Mouse (Mus musculus): Measurements from ENCODE around the gene Mapk1ip1l. TPM values are rescaled to one million over a fixed set of nuclear protein-coding genes. Genes with fewer than 3 reads are reported as not detected.
A peak's percentile ranks its signal among the peaks of the same experiment; 100 is the strongest.

Gene Mapk1ip1l
- total RNA-seq, 1 experiment = 57.1 TPM

DNA sequence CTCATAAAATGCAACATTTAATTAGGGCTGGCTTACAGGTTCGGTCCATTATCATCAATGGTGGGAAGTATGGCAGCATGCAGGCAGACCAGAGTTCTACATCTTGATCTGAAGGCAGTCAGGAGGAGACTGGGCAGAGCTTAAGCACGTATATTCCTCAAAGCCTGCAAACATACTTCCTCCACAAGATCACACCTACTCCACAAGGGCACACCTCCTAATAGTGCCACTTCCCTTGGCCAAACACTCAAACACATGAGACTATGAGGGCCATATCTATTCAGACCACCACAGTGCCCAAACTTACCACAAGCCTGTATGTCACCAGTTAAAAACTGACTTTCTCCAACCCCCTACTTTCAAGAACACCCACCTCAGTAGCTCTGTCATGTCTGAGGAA lies 63.4 kb downstream of the Mapk1ip1l start:
- no peak for DNase-seq (ENCODE audit: low read depth, low spot score)
- no peak overlapping the region for H3K9ac ChIP-seq (ENCODE audit: insufficient read depth, low read depth, low read length, poor library complexity, severe bottlenecking)
- H3K4me3 ChIP-seq (ENCODE audit: insufficient read depth in 1 of 2, low read depth in 1 of 2, low read length in 2 of 2, poor library complexity in 1 of 2, severe bottlenecking in 1 of 2) = no peak overlapping the region
- H3K36me3 ChIP-seq (ENCODE audit: control insufficient read depth, insufficient read depth, low read length, poor library complexity, severe bottlenecking) = no peaks in the 10 kb centered on the region
- no peak overlapping the region for H3K27ac ChIP-seq (ENCODE audit: insufficient read depth, low read depth, low read length, poor library complexity, severe bottlenecking)
- no peaks in the 10 kb centered on the region for H3K9me3 ChIP-seq (ENCODE audit: control insufficient read depth, insufficient read depth, low read depth, low read length)
- peaks cover 7 to 10% of the 10 kb centered on the region in 2 experiments; a peak in 3 of 4 replicates for H3K4me1 ChIP-seq (ENCODE audit: control insufficient read depth in 2 of 2, insufficient read depth in 2 of 2, low read length in 2 of 2, poor library complexity in 1 of 2)
- no peak for TF ChIP-seq CHD2 (IDR thresholded peaks at IDR 0.05; ENCODE audit: low read depth, low read length)
- no peak for TF ChIP-seq ZNF384 (IDR thresholded peaks at IDR 0.05; ENCODE audit: low read depth, low read length)
- no peak for TF ChIP-seq MAFK (IDR thresholded peaks at IDR 0.05; ENCODE audit: insufficient read depth, low read depth, low read length)
- no peak for TF ChIP-seq ZC3H11A (IDR thresholded peaks at IDR 0.05; ENCODE audit: borderline replicate concordance, low read depth, low read length)
- no peak for TF ChIP-seq HCFC1 (IDR thresholded peaks at IDR 0.05; ENCODE audit: borderline replicate concordance, insufficient read depth, low read length)
- in situ Hi-C loops (cut with MboI; ENCODE audit: low sequenced_read_pairs in 2 of 2, unreplicated experiment in 2 of 2) = no loop called here

DNA sequence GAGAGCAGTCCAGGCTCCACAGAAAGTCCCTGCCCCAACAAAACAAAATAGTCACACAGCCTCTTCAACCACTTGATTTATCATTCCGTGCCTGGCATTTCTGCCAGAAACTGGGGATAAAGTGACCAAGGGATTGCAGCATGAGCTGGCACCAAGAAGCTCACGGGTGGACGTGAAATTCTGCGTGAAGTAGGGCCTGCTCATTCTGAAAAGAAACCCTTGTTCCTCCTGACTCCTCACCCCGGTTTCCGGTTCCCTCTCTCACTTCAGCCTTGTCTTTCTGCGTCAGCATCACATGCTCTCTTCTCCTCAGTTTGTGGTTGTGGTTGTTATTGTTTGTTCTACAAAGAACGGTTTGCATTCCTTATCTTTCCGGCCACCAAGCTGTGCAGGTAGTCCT lies 63.8 kb downstream of the Mapk1ip1l start:
- DNase-seq (ENCODE audit: low read depth, low spot score) = no peak
- Histone ChIP-seq H3K36me3 (ENCODE audit: control insufficient read depth, insufficient read depth, low read length, poor library complexity, severe bottlenecking) (no peaks in the 10 kb centered on the region), H3K4me1 (ENCODE audit: control insufficient read depth in 2 of 2, insufficient read depth in 2 of 2, low read length in 2 of 2, poor library complexity in 1 of 2) (peaks cover 7 to 13% of the 10 kb centered on the region in 2 experiments; a peak in 3 of 4 replicates), H3K4me3 (ENCODE audit: insufficient read depth in 1 of 2, low read depth in 1 of 2, low read length in 2 of 2, poor library complexity in 1 of 2, severe bottlenecking in 1 of 2) (no peak overlapping the region), H3K9me3 (ENCODE audit: control insufficient read depth, insufficient read depth, low read depth, low read length) (no peaks in the 10 kb centered on the region), H3K27ac (ENCODE audit: insufficient read depth, low read depth, low read length, poor library complexity, severe bottlenecking) (no peak overlapping the region), H3K9ac (ENCODE audit: insufficient read depth, low read depth, low read length, poor library complexity, severe bottlenecking) (no peak overlapping the region)
- TF ChIP-seq CHD2 (IDR thresholded peaks at IDR 0.05; ENCODE audit: low read depth, low read length) = no peak
- TF ChIP-seq ZC3H11A (IDR thresholded peaks at IDR 0.05; ENCODE audit: borderline replicate concordance, low read depth, low read length) = no peak
- no peak for TF ChIP-seq HCFC1 (IDR thresholded peaks at IDR 0.05; ENCODE audit: borderline replicate concordance, insufficient read depth, low read length)
- no peak for TF ChIP-seq ZNF384 (IDR thresholded peaks at IDR 0.05; ENCODE audit: low read depth, low read length)
- TF ChIP-seq MAFK (IDR thresholded peaks at IDR 0.05; ENCODE audit: insufficient read depth, low read depth, low read length) = no peak
- in situ Hi-C loops (cut with MboI; ENCODE audit: low sequenced_read_pairs in 2 of 2, unreplicated experiment in 2 of 2) = no loop called here

- Histone ChIP-seq H3K27ac (ENCODE audit: insufficient read depth, low read depth, low read length, poor library complexity, severe bottlenecking) (peak overlapping the region; percentile 37; the same call in 1 of the 2 replicates), H3K4me1 (ENCODE audit: control insufficient read depth in 2 of 2, insufficient read depth in 2 of 2, low read length in 2 of 2, poor library complexity in 1 of 2) (peaks cover 4 to 12% of the 10 kb centered on the region in 2 experiments; a peak in 3 of 4 replicates), H3K36me3 (ENCODE audit: control insufficient read depth, insufficient read depth, low read length, poor library complexity, severe bottlenecking) (no peaks in the 10 kb centered on the region), H3K9ac (ENCODE audit: insufficient read depth, low read depth, low read length, poor library complexity, severe bottlenecking) (peak overlapping the region; percentile 13; the same call in 1 of the 2 replicates), H3K9me3 (ENCODE audit: control insufficient read depth, insufficient read depth, low read depth, low read length) (no peaks in the 10 kb centered on the region), H3K4me3 (ENCODE audit: insufficient read depth in 1 of 2, low read depth in 1 of 2, low read length in 2 of 2, poor library complexity in 1 of 2, severe bottlenecking in 1 of 2) (peak overlapping the region; percentile 55 to 65)
- in situ Hi-C loops (cut with MboI; ENCODE audit: low sequenced_read_pairs in 2 of 2, unreplicated experiment in 2 of 2) = no loop called here
- TF ChIP-seq ZNF384 (IDR thresholded peaks at IDR 0.05; ENCODE audit: low read depth, low read length) (no peak), MAFK (IDR thresholded peaks at IDR 0.05; ENCODE audit: insufficient read depth, low read depth, low read length) (no peak), HCFC1 (IDR thresholded peaks at IDR 0.05; ENCODE audit: borderline replicate concordance, insufficient read depth, low read length) (no peak), ZC3H11A (IDR thresholded peaks at IDR 0.05; ENCODE audit: borderline replicate concordance, low read depth, low read length) (no peak), CHD2 (IDR thresholded peaks at IDR 0.05; ENCODE audit: low read depth, low read length) (no peak)
- peak; percentile 83 for DNase-seq (ENCODE audit: low read depth, low spot score)
Observed at GRCm38 (mm10) chr14:47364742-47365449, 66.8 kb downstream of the Mapk1ip1l start.

DNA sequence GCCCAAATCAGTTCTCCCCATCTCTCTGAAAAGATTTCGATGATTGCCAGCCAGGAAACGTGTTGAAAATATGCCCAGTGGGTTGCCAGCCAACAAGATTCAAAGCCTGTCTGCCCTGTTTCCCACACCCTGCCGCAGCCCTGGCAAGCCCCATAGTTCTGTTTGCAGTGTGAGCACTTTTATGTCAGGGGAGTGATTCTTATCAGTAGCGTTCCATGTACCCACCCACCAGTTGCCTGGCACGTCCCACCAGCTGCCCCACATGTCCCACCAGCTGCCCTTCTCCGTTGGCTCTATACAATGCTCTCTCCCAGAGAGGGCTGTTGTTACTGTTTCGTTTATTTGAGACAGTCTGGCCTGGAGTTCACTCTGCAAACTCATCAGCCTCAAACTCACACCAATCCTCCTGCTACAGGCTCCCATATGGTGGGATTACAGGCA lies 68.8 kb downstream of the Mapk1ip1l start:
- Histone ChIP-seq H3K36me3 (ENCODE audit: control insufficient read depth, insufficient read depth, low read length, poor library complexity, severe bottlenecking) (no peaks in the 10 kb centered on the region), H3K4me1 (ENCODE audit: control insufficient read depth in 2 of 2, insufficient read depth in 2 of 2, low read length in 2 of 2, poor library complexity in 1 of 2) (peaks cover 4 to 12% of the 10 kb centered on the region in 2 experiments; a peak in 3 of 4 replicates), H3K9ac (ENCODE audit: insufficient read depth, low read depth, low read length, poor library complexity, severe bottlenecking) (no peak overlapping the region), H3K27ac (ENCODE audit: insufficient read depth, low read depth, low read length, poor library complexity, severe bottlenecking) (no peak overlapping the region; the same call in 1 of the 2 replicates), H3K9me3 (ENCODE audit: control insufficient read depth, insufficient read depth, low read depth, low read length) (no peaks in the 10 kb centered on the region), H3K4me3 (ENCODE audit: insufficient read depth in 1 of 2, low read depth in 1 of 2, low read length in 2 of 2, poor library complexity in 1 of 2, severe bottlenecking in 1 of 2) (no peak overlapping the region)
- DNase-seq (ENCODE audit: low read depth, low spot score) = no peak
- in situ Hi-C loops (cut with MboI; ENCODE audit: low sequenced_read_pairs in 2 of 2, unreplicated experiment in 2 of 2) = no loop called here
- TF ChIP-seq ZNF384 (IDR thresholded peaks at IDR 0.05; ENCODE audit: low read depth, low read length) (no peak), HCFC1 (IDR thresholded peaks at IDR 0.05; ENCODE audit: borderline replicate concordance, insufficient read depth, low read length) (no peak), ZC3H11A (IDR thresholded peaks at IDR 0.05; ENCODE audit: borderline replicate concordance, low read depth, low read length) (no peak), MAFK (IDR thresholded peaks at IDR 0.05; ENCODE audit: insufficient read depth, low read depth, low read length) (no peak), CHD2 (IDR thresholded peaks at IDR 0.05; ENCODE audit: low read depth, low read length) (no peak)
